Mouse (Mus musculus) spleen, postnatal 4 days (tissue): ENCODE measurements around the gene Abhd15.

Source experiments
- DNase-seq, 2 experiments: peaks; one replicate each; pipeline ENCODE4 v3.0.0; 2022; ENCODE audit warnings: low spot score in 2 of 2

Gene Abhd15

GRCm38 (mm10) chr11:77493512-77494343, 21.2 kb upstream of the Abhd15 start, which contains the start of gene Git1:
TSS of gene Git1 (plus strand) at chr11:77493562.
- DNase-seq, result peak; percentile 41 to 80

- no peak for DNase-seq
Observed at GRCm38 (mm10) chr11:77494344-77494676, 20.6 kb upstream of the Abhd15 start.

GRCm38 (mm10) chr11:77494782-77495181, 20.1 kb upstream of the Abhd15 start:
- no peak for DNase-seq

- DNase-seq, result no peak
Observed at GRCm38 (mm10) chr11:77495507-77495906, 19.4 kb upstream of the Abhd15 start.

- DNase-seq, result peak; percentile 56 to 80
Observed at GRCm38 (mm10) chr11:77497341-77497756, 17.6 kb upstream of the Abhd15 start.

GRCm38 (mm10) chr11:77497851-77498250, 17.1 kb upstream of the Abhd15 start:
- no peak for DNase-seq

GRCm38 (mm10) chr11:77498261-77499139, 16.4 kb upstream of the Abhd15 start:
- no peak for DNase-seq

GRCm38 (mm10) chr11:77499354-77499753, 15.6 kb upstream of the Abhd15 start:
- no peak for DNase-seq

GRCm38 (mm10) chr11:77500361-77501325, 14.3 kb upstream of the Abhd15 start:
- no peak for DNase-seq

GRCm38 (mm10) chr11:77501392-77501791, 13.5 kb upstream of the Abhd15 start:
- DNase-seq, result peak; percentile 74 to 90

- no peak for DNase-seq
Observed at GRCm38 (mm10) chr11:77501971-77502370, 12.9 kb upstream of the Abhd15 start.

- no peak for DNase-seq
Observed at GRCm38 (mm10) chr11:77502481-77502880, 12.4 kb upstream of the Abhd15 start.

GRCm38 (mm10) chr11:77503511-77503910, 11.4 kb upstream of the Abhd15 start:
- DNase-seq, result no peak

GRCm38 (mm10) chr11:77504377-77504776, 10.5 kb upstream of the Abhd15 start:
- DNase-seq, result no peak

- no peak for DNase-seq
Observed at GRCm38 (mm10) chr11:77505291-77505980, 9.5 kb upstream of the Abhd15 start.

GRCm38 (mm10) chr11:77506273-77506672, 8.6 kb upstream of the Abhd15 start:
- DNase-seq, result peak in 1 of 2 experiments; percentile 63

GRCm38 (mm10) chr11:77506941-77507340, 8.0 kb upstream of the Abhd15 start:
- DNase-seq, result no peak

GRCm38 (mm10) chr11:77507426-77507825, 7.5 kb upstream of the Abhd15 start:
- no peak for DNase-seq

- peak; percentile 83 to 95 for DNase-seq
Observed at GRCm38 (mm10) chr11:77508068-77509021, 6.6 kb upstream of the Abhd15 start.

GRCm38 (mm10) chr11:77511336-77511735, 3.6 kb upstream of the Abhd15 start:
- DNase-seq, result peak in 1 of 2 experiments; percentile 54
